Mouse (Mus musculus) megakaryocyte, adult 5-6 weeks (primary cell): ENCODE measurements around the gene Chdh. TPM values are rescaled to one million over a fixed set of nuclear protein-coding genes. Genes with fewer than 3 reads are reported as not detected.

Experiments used
- ATAC-seq: 2 replicates; pipeline ENCODE4 v1.8.0; 2016; ENCODE audit warnings: mild to moderate bottlenecking, inconsistent platforms; ENCODE audit not compliant: poor library complexity, severe bottlenecking
- total RNA-seq, 2 experiments: library from RNA; stranded (forward) in 1 of 2; stranded (reverse) in 1 of 2; fragments of 153-499, 151-499 nt in 1 of 2; fragments of 221-1000, 200-1000 nt in 1 of 2; gene quantifications; 2 replicates each; pipeline versions ENCODE4 v1.2.3 to v1.2.4; 2015 to 2017

Chdh gene
- total RNA-seq, 2 experiments from 2014 or later: 7.2 to 9.8 TPM

- no peak for ATAC-seq
Measured at GRCm38 (mm10) chr14:30011886-30012560, 3.2 kb downstream of the Chdh start.

DNA sequence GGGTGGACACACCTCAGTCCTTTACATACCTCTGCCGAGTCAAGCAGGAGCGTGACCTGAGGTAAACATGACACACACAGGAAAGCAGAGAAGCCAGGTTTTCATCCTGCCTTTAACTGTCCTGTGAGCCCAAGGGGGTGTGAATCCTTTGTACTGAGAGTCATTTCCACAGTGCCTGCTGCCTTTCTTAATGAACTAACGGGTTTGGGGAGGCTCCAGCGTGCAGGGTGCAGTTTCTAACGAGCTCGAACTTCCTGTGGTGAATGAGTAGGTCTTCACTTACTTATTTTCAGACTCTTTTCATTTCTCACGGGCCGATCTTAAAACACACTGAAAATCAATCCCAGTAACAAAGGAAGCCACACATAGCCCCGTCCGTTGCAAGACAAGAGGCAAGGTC, 5.7 kb downstream of the Chdh start:
- peak; percentile 34 for ATAC-seq

DNA sequence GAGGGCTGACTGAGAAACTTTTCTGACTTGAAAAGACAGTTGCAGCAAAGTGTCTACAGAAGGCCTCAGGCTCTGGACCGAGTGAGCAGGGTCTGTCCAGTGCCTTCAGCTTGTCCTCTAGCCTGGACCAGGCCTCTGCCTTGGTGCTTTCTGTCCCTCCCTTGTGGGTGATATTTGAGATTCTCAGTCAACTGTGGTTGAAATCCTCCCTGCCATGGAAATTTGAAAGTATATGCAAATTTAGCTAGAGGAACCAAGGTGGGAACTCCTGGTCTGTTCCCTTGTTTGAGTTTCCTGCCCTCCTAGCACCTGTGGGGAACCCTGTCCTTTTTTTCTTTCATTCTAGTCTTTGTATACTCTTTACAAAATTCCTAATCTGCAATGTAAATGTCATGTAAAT, 6.2 kb downstream of the Chdh start:
- no peak for ATAC-seq

DNA sequence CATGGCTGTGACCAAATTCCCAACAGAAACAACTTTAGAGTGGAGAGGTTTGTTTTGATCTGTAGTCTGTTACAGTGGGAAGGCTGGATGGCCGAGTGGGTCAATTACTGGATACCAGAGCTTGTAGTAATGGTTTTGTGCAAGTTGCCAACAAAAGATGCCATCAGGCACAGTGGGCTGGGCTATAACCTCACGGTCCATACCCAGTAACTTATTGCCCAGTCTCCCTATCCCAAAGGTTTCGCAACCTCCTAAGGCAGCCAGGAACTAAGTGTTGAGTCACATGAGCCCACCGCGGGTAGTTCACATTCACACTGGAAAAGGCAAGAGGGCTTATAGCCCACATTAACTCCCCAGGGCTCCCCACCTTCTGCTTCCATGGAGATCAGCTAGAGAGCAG, 7.8 kb downstream of the Chdh start:
- no peak for ATAC-seq

DNA sequence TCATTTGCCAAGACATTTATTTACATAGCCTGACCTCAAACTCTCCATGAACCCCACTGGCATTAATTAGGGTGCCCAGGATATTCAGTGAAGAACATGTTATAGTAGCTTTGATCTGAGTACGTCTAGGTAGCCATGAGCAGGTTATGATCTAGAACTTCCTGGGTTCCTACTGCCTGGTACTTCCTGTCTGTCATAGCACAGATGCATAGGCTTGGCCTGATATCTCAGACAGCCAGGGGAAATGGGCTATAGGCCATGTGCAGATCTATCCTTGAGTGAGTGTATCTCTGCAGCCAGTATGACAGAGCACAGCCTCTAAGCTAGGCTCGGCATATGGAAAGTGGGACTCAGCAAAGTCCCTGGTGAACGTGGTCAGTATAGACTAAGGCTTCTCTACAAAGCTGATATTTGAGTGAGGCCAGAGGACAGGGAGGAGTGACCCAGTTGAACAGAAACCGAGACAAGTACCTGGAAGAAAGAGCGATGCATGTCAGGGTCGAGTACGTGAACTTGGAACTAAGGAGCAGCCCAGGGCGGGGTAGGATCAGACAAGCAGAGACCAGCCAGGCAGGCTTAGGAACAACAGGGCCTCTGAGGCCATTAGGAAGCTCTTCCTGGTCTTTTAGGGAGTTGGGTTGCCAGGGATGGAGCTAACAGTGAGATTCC, 9.1 kb downstream of the Chdh start:
- ATAC-seq: no peak

GRCm38 (mm10) chr14:30018463-30018801, 9.6 kb downstream of the Chdh start:
- ATAC-seq: no peak

DNA sequence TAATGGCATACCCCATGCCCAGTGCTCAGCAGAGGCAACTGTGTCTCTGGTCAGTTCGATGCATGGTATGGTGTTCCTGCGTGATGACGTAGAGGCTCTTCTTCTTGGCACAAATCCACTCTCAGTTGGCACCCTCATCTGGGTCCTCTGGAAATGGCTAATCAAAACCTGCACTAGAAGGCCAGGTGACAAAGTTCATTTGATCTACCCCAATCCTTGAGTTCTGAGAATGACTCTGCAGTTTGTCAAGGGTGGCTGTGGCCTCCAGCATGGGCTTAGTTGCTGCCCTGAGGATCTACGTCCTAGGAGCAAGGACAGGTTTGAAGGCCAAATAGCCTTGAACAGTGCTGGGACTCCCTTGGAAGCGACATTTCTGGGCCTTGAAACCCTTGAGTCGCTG, 10.0 kb downstream of the Chdh start:
- ATAC-seq: no peak

DNA sequence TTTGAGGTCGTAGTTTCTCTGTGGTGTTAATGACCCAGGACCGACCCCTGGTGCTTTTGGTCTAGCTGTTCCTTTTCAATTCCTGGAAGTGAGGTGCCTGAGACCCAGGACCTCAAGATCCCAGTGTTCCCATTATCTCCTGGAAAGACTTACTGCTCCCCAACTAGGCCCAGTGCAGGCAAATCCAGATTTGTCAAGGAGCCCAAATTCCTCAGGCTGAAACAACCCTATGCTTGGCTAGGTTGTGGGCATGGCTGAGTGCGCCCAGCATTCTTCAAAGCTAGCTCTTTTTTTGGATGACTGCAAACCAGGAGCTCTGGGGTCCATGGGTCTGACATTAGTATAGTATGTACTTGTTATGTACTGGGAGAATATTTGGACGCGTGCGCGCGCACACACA, 10.6 kb downstream of the Chdh start:
- ATAC-seq: no peak

DNA sequence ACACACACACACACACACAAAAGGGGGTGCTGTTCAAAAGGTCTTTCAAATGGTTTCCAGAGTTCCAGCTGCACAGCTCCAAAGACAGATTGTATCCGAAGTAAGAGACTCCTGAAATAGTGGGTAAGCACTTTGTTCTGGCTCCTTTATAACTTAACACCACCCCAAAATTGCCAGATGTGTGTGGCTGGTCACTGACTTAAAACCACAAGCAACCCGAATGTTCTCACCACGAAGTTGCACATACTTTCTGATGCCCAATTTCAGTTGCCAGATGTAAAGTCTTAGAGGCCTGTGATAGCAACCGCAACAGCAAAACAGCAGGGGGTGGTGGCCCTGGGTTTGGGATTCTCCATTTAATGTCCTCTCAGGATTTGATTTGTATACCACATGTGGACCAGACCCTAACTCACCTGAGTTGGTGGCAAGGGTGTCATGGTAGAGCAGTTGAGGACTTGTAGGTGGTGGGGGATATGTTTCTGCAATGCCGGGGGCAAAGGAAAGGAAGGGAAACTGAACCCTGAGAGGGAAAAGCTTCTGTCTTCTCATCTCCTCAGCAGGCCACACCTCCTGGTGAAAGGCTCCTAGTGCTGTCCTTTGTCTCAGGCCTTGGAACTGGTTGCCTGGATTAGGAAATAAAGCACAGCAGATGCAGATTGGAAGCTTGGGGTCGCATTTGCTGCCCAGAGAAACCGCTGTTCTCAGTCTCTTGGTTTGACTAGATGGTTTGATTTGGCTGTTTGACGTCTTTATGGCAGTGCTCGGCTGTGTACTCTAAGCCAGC, 11.2 kb downstream of the Chdh start:
- no peak for ATAC-seq

GRCm38 (mm10) chr14:30022471-30022870, 13.6 kb downstream of the Chdh start:
- ATAC-seq: peak; percentile 72

DNA sequence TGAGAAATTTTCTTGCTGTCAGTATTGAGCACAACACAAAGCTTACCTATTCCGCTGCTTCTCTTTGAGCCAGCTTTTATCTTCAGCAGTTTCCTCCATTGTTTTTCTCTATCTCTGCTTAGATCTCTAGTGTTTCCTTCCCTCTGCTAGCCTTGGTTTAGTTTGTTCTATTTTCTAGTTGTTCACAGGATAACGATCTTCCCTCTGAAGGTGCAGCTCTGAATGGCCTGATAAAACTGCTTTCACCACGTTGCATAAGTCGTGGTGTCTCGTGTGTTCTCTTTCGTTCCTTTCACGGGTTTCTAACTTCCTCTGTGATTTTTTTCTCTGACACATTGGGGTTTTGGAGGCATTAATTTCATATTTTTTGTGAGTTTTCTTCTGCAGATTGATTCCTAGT, 15.6 kb downstream of the Chdh start:
- peak; percentile 52 for ATAC-seq

DNA sequence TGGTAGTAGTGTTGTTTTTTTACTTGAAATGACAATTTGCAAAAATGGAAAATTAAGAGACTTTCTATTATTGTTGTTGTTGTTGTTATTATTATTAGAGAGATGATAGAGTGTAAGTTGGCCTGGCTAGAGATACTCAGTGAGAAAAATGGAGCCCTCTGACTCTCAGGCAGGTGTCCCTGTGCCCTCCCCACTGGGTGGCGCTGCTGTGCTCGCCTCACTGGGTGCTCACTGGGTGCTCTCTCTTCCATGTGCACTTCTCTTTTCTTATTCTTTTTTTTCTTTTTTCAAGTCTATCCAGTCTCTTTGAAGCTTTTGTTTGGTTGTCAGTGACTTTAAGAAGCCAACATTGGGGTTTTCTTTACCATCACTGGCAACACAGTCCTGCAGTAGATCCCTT, 18.6 kb downstream of the Chdh start:
- peak; percentile 59 for ATAC-seq

GRCm38 (mm10) chr14:30033405-30033804, 24.6 kb downstream of the Chdh start:
- ATAC-seq: no peak

DNA sequence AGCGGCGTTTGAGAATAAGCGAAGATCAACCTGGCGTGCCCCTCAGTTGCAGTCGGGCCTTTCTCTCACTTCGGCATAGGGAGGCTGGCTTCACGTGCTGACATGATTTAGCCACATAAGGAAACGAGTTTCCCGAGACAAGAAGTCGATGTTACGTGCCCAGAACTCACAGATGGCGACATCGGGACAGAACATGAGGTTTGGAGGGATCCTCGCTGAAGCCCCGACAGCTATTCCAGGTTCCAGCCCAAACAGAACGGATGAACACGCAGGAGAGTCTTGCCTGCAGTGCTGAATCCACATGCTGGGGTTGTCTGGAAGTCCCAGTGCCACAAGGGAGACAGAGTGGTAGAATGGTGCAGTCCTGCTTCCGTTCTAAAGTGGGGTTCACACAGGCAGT, 29.6 kb downstream of the Chdh start:
- no peak for ATAC-seq

- no peak for ATAC-seq
Measured at GRCm38 (mm10) chr14:30039413-30039812, 30.6 kb downstream of the Chdh start.

DNA sequence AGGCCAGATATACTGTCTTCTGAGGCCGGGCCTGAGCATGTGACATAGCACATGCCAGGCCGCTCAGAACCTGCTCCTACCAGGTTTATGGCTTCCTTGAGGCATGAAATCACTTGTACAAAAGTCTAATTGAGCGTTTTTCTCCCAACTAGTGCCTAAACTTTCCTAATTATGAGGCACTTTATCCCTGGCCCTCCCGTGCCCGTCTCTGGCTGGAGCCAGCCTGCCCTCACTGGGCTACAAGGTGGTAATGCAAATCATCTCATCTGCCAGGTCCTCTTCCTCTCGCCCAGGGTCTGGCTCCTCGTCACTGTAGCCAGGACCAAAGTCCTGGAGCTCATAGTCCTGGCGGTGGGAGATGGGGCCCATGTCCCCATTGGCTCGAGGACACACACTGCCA, 33.0 kb downstream of the Chdh start:
- no peak for ATAC-seq

- peak; percentile 85 for ATAC-seq
Measured at GRCm38 (mm10) chr14:30043356-30043940, 34.6 kb downstream of the Chdh start.

DNA sequence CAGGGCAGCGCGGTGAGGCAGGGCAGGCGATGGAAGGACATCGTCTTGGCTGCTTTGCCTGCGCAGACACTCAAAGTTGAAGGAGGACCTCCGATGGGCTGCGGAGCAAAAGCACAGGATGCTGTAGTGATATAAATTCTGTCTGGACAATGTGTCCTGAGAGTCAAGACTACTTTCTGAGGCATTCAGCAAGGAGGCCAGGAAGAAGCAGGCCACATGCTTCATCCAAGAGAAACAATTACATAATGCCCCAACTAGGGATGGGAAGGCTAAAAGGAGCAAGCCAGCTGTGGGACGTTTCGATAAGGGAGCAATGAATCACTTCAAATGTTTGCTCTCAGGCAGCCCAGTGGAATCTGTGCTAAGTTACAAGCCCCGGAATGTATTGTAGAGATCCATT, 36.4 kb downstream of the Chdh start:
- ATAC-seq: no peak

DNA sequence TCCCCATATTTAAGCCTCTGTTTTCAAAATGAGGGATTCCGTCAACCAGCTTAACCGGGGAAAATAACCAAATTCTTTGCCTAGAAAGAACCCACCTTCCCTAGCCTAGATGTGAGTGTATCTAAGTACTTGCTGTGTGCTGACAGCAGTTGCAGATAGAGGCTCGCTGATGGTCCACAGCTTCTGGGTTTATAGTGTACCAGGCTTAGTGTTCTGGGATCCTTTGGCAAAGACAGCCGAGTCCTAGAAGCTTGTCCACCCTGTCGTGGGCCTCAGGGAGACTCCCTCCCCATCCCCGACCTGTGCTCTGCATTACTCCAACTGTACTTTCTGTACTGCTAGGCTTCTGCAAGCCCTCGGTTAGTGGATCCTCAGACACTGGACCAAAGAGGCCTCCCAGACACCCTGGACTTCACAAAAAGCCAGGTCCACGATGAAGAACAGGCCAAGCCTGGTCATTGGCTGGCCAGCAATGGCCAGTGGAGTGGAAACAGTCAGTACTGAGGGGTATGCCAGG, 36.9 kb downstream of the Chdh start:
- no peak for ATAC-seq

- no peak for ATAC-seq
Measured at GRCm38 (mm10) chr14:30046976-30047375, 38.2 kb downstream of the Chdh start.

DNA sequence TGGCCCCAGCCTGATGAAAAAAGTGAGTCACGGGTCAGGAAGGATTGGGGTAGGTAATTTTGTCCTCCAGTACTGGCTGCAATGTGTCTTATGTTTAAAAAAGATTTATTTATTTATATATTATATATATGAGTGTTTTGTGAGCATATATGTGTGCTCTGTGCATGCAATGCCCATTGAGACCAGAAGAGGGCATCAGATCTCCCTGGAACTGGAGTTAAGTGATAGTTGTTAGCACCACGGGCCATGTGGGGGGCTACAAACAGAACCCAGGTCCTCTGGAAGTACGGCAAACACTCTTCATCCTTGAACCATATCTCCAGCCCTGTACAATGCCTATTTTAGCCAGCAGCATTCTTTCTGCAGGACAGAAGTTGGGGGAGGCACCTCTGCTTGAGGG, 39.2 kb downstream of the Chdh start:
- ATAC-seq: no peak

DNA sequence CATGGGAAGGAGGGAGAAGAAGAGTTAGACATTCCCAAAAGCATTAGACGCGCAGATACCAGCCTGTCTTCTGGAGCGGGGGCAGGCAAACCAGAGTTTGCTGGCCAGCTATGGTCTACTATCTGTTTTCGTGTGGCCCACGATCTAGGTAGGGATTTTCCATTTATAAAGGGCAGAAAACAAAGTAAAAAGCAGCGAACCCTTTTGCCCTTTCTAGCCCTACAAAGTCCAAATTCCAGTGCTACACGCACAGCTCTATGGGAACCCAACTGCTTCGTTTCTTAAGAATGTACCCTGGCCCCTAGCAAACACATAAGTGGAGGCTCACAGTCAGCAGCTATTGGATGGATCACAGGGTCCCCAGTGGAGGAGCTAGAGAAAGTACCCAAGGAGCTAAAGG, 41.5 kb downstream of the Chdh start:
- no peak for ATAC-seq
